Mouse (Mus musculus) hindbrain, embryonic 14.5 days (tissue): ENCODE data around the gene Ppargc1a. TPM values are rescaled to one million over a fixed set of nuclear protein-coding genes. Genes with fewer than 3 reads are reported as not detected.
A peak's percentile ranks its signal among the peaks of the same experiment; 100 is the strongest.

Experiments used
- ATAC-seq: fragments of 200-750 bp; cut with Nextera tagmentation; 2 replicates; pipeline ENCODE4 v1.8.0; 2017; ENCODE audit warnings: moderate number of reproducible peaks, mild to moderate bottlenecking, moderate TSS enrichment, moderate library complexity; ENCODE audit not compliant: low FRiP score
- DNase-seq: peaks from one replicate; pipeline ENCODE4 v3.0.0-alpha.2; 2015; ENCODE audit warnings: low spot score
- H3K27ac ChIP-seq: fragments of 300-500 bp; sonication (generic); 2 replicates; pipeline ENCODE4 v1.5.1; 2014; ENCODE audit warnings: mild to moderate bottlenecking, moderate library complexity
- H3K27me3 ChIP-seq: fragments of 300-500 bp; sonication (generic); 2 replicates; pipeline ENCODE4 v1.6.1; 2014; ENCODE audit warnings: mild to moderate bottlenecking, low read length, mixed read lengths; ENCODE audit not compliant: control insufficient read depth, insufficient read depth
- H3K36me3 ChIP-seq: fragments of 300-500 bp; sonication (generic); replicated peaks from 2 replicates; pipeline ENCODE4 v1.6.1; 2014; ENCODE audit not compliant: control insufficient read depth, insufficient read depth
- H3K4me1 ChIP-seq: fragments of 300-500 bp; sonication (generic); replicated peaks from 2 replicates; pipeline ENCODE4 v1.6.1; 2014; ENCODE audit warnings: antibody characterized with exemption, low read length, mixed read lengths; ENCODE audit not compliant: control insufficient read depth, insufficient read depth
- H3K4me2 ChIP-seq: fragments of 300-500 bp; sonication (generic); replicated peaks from 2 replicates; pipeline ENCODE4 v1.6.1; 2014; ENCODE audit warnings: mild to moderate bottlenecking, moderate library complexity
- H3K4me3 ChIP-seq: fragments of 300-500 bp; sonication (generic); replicated peaks from 2 replicates; pipeline ENCODE4 v1.5.1; 2014; ENCODE audit warnings: mild to moderate bottlenecking, low read length
- H3K9ac ChIP-seq: fragments of 300-500 bp; sonication (generic); 2 replicates; pipeline ENCODE4 v1.6.1; 2014
- H3K9me3 ChIP-seq: fragments of 300-500 bp; sonication (generic); 2 replicates; pipeline ENCODE4 v1.6.1; 2016; ENCODE audit warnings: low read length; ENCODE audit not compliant: control insufficient read depth
- WGBS: fragments of 180-500 bp; shearing (Covaris S2); extraction: QIAGEN DNeasy Blood & Tissue Kit; methylation state at CpG from one replicate; pipeline ENCODE4 v1.1.7; 2014; 5-methylcytosine and 5-hydroxymethylcytosine counted together
- polyA plus RNA-seq: library from polyadenylated mRNA; unstranded; fragments of >200 nt; fragmentation: Nextera tagmentation; extraction: Ambion mirVana; gene quantifications from 2 replicates; pipeline ENCODE4 v1.2.1, GENCODE M21; 2014

Ppargc1a gene
- polyA plus RNA-seq, 1 experiment from 2014 or later: 21.4 TPM

GRCm38 (mm10) chr5:51416377-51416776 lies 151.1 kb downstream of the Ppargc1a start:
- no peak overlapping the region for H3K9ac ChIP-seq
- H3K4me1 ChIP-seq: peaks cover 7% of the 10 kb centered on the region; the same call in 1 of the 2 replicates
- H3K9me3 ChIP-seq: no peaks in the 10 kb centered on the region
- H3K27me3 ChIP-seq: no peaks in the 10 kb centered on the region
- H3K27ac ChIP-seq: no peak overlapping the region
- ATAC-seq: no peak
- no peak overlapping the region for H3K4me3 ChIP-seq
- H3K36me3 ChIP-seq: no peaks in the 10 kb centered on the region
- H3K4me2 ChIP-seq: no peak overlapping the region
- DNase-seq: no peak
- WGBS: 83% methylated on average over 7 of the region's 7 CpGs

GRCm38 (mm10) chr5:51415456-51415855 lies 152.1 kb downstream of the Ppargc1a start:
- Histone ChIP-seq H3K4me3 (no peak overlapping the region), H3K4me1 (peaks cover 7% of the 10 kb centered on the region; the same call in 1 of the 2 replicates), H3K36me3 (no peaks in the 10 kb centered on the region), H3K9me3 (no peaks in the 10 kb centered on the region), H3K27ac (no peak overlapping the region), H3K27me3 (no peaks in the 10 kb centered on the region), H3K9ac (no peak overlapping the region), H3K4me2 (no peak overlapping the region)
- ATAC-seq (no peak), DNase-seq (no peak)
- 84% methylated on average over 2 of the region's 2 CpGs for WGBS

GRCm38 (mm10) chr5:51412303-51413117 lies 155.0 kb downstream of the Ppargc1a start:
- peak; percentile 57; the same call in 1 of the 2 replicates for ATAC-seq
- H3K36me3 ChIP-seq: no peaks in the 10 kb centered on the region
- H3K9ac ChIP-seq: peak overlapping the region; percentile 3; the same call in 1 of the 2 replicates
- H3K27ac ChIP-seq: peak overlapping the region; percentile 38
- 22% methylated on average over 12 of the region's 12 CpGs for WGBS
- H3K4me1 ChIP-seq: peaks cover 7% of the 10 kb centered on the region; the same call in 1 of the 2 replicates
- no peak overlapping the region for H3K4me3 ChIP-seq
- no peaks in the 10 kb centered on the region for H3K9me3 ChIP-seq
- H3K4me2 ChIP-seq: peak overlapping the region; percentile 38
- no peaks in the 10 kb centered on the region for H3K27me3 ChIP-seq
- no peak for DNase-seq

- Histone ChIP-seq H3K4me1 (peaks cover 7% of the 10 kb centered on the region; the same call in 1 of the 2 replicates), H3K4me2 (no peak overlapping the region), H3K9me3 (no peaks in the 10 kb centered on the region), H3K27me3 (no peaks in the 10 kb centered on the region), H3K4me3 (no peak overlapping the region), H3K27ac (no peak overlapping the region), H3K9ac (no peak overlapping the region), H3K36me3 (no peaks in the 10 kb centered on the region)
- no peak for ATAC-seq
- 62% methylated on average over 1 of the region's 1 CpGs for WGBS
- no peak for DNase-seq
Observed at GRCm38 (mm10) chr5:51410006-51410405, 157.5 kb downstream of the Ppargc1a start.

- H3K4me3 ChIP-seq: no peak overlapping the region
- H3K36me3 ChIP-seq: no peaks in the 10 kb centered on the region
- no peak overlapping the region for H3K9ac ChIP-seq
- WGBS: 75% methylated on average over 3 of the region's 3 CpGs
- H3K27ac ChIP-seq: no peak overlapping the region
- no peaks in the 10 kb centered on the region for H3K27me3 ChIP-seq
- no peaks in the 10 kb centered on the region for H3K9me3 ChIP-seq
- ATAC-seq: no peak
- DNase-seq: no peak
- H3K4me1 ChIP-seq: no peaks in the 10 kb centered on the region
- no peak overlapping the region for H3K4me2 ChIP-seq
Observed at GRCm38 (mm10) chr5:51406406-51406805, 161.1 kb downstream of the Ppargc1a start.
